Mouse (Mus musculus) kidney, adult 2 months (tissue): ENCODE data around the gene Olfr572. TPM values are rescaled to one million over a fixed set of nuclear protein-coding genes. Genes with fewer than 3 reads are reported as not detected.

ENCODE experiments used
- DNase-seq: peaks from one replicate; pipeline ENCODE4 v3.0.0; 2021
- H3K27ac ChIP-seq: fragments of 200-500 bp; 2 replicates; pipeline ENCODE4 v1.5.1; 2012; ENCODE audit warnings: low read depth, low read length, control low read depth, inconsistent platforms; ENCODE audit not compliant: insufficient read depth
- H3K27me3 ChIP-seq: fragments of 200-500 bp; replicated peaks from 2 replicates; pipeline ENCODE4 v1.6.1; 2012; ENCODE audit warnings: mild to moderate bottlenecking, moderate library complexity, low read length, inconsistent platforms; ENCODE audit not compliant: control insufficient read depth, insufficient read depth
- H3K36me3 ChIP-seq: fragments of 200-500 bp; 2 replicates; pipeline ENCODE4 v1.6.1; 2012; ENCODE audit warnings: mild to moderate bottlenecking, moderate library complexity, low read length, inconsistent platforms; ENCODE audit not compliant: control insufficient read depth, insufficient read depth
- H3K4me1 ChIP-seq: fragments of 200-500 bp; 2 replicates; pipeline ENCODE4 v1.6.1; 2011; ENCODE audit warnings: low read length; ENCODE audit not compliant: control insufficient read depth, insufficient read depth
- H3K4me3 ChIP-seq: fragments of 200-500 bp; 2 replicates; pipeline ENCODE4 v1.5.1; 2011; ENCODE audit warnings: mild to moderate bottlenecking, low read depth, low read length, control low read depth; ENCODE audit not compliant: insufficient read depth
- CTCF ChIP-seq: fragments of 200-500 bp; conservative IDR thresholded peaks from 2 replicates; pipeline ENCODE4 v1.5.1; 2011; ENCODE audit warnings: low read depth, mild to moderate bottlenecking, control low read depth, low read length, moderate library complexity, mixed read lengths; ENCODE audit not compliant: insufficient read depth, insufficient read length
- POLR2A ChIP-seq: fragments of 200-500 bp; IDR thresholded peaks from one replicate; pipeline ENCODE4 v1.6.1; 2011; ENCODE audit warnings: low read depth, low read length, control low read depth
- WGBS: fragments of 180-500 bp; shearing (Covaris S2); methylation state at CpG from one replicate; pipeline ENCODE4 v1.1.7; 2018; 5-methylcytosine and 5-hydroxymethylcytosine counted together
- polyA plus RNA-seq: library from polyadenylated mRNA; depleted of rRNA; stranded (reverse); fragments of >200 nt; gene quantifications from 2 replicates; pipeline ENCODE4 v1.2.3, GENCODE M21; 2012; rRNA removed

The Olfr572 gene
- polyA plus RNA-seq, 1 experiment = not detected

- Histone ChIP-seq H3K27ac (no peak within 1 kb of the TSS), H3K4me3 (no peak within 1 kb of the TSS), H3K4me1 (no peaks in the 10 kb centered on the region), H3K36me3 (no peaks in the 10 kb centered on the region), H3K27me3 (no peaks in the 10 kb centered on the region; the same call in 1 of the 2 replicates)
- no peak for DNase-seq
- 43% methylated on average over 2 of the region's 2 CpGs for WGBS
- no peak for TF ChIP-seq POLR2A
- no peak for TF ChIP-seq CTCF
Observed at GRCm38 (mm10) chr7:102962360-102962759, 38.2 kb downstream of the Olfr572 start, which contains the start of gene Olfr576. Gene Olfr576, plus strand, starts transcription at chr7:102962660.

- no peaks in the 10 kb centered on the region for H3K36me3 ChIP-seq
- no peak for DNase-seq
- 51% methylated on average over 1 of the region's 1 CpGs for WGBS
- no peak overlapping the region for H3K4me3 ChIP-seq
- H3K4me1 ChIP-seq = no peaks in the 10 kb centered on the region
- H3K27ac ChIP-seq = no peak overlapping the region
- H3K27me3 ChIP-seq = no peaks in the 10 kb centered on the region
- TF ChIP-seq POLR2A (no peak), CTCF (no peak)
Observed at GRCm38 (mm10) chr7:102974399-102974798, 50.2 kb downstream of the Olfr572 start.

GRCm38 (mm10) chr7:102975843-102976242, 51.6 kb downstream of the Olfr572 start, which contains the start of gene Olfr577:
Gene Olfr577, minus strand, starts transcription at chr7:102975943.
- H3K36me3 ChIP-seq = no peaks in the 10 kb centered on the region
- WGBS = 78% methylated on average over 2 of the region's 2 CpGs
- TF ChIP-seq POLR2A (no peak), CTCF (no peak)
- H3K27me3 ChIP-seq = no peaks in the 10 kb centered on the region
- no peak for DNase-seq
- no peak within 1 kb of the TSS for H3K27ac ChIP-seq
- H3K4me1 ChIP-seq = no peaks in the 10 kb centered on the region
- H3K4me3 ChIP-seq = no peak within 1 kb of the TSS

Other genes with a start within 250 kb of the Olfr572 start
- 9.7 and 11.7 TPM in 2 replicates for gene Trim68, start 237.1 kb upstream of the Olfr572 start, polyA plus RNA-seq
- not detected in 2 replicates for gene Olfr557, start 228.5 kb upstream of the Olfr572 start, polyA plus RNA-seq
- gene Olfr558, start 222.2 kb upstream of the Olfr572 start, polyA plus RNA-seq = 1.9 and 2.6 TPM in 2 replicates
- gene Olfr33, start 205.3 kb upstream of the Olfr572 start, polyA plus RNA-seq = not detected in 2 replicates
- not detected in 2 replicates for gene Olfr559, start 196.9 kb upstream of the Olfr572 start, polyA plus RNA-seq
- not detected in 2 replicates for gene Olfr560, start 165.0 kb upstream of the Olfr572 start, polyA plus RNA-seq
- 1.9 and 3.2 TPM in 2 replicates for gene Olfr78, start 164.9 kb upstream of the Olfr572 start, polyA plus RNA-seq
- not detected in 2 replicates for gene Olfr561, start 153.2 kb upstream of the Olfr572 start, polyA plus RNA-seq
- not detected in 2 replicates for gene Olfr564, start 120.9 kb upstream of the Olfr572 start, polyA plus RNA-seq
- gene Olfr566, start 65.6 kb upstream of the Olfr572 start, polyA plus RNA-seq = not detected in 2 replicates
- gene Olfr568, start 47.3 kb upstream of the Olfr572 start, polyA plus RNA-seq = not detected in 2 replicates
- gene Olfr569, start 33.5 kb upstream of the Olfr572 start, polyA plus RNA-seq = not detected in 2 replicates
- gene Olfr570, start 29.8 kb upstream of the Olfr572 start, polyA plus RNA-seq = not detected in 2 replicates
- not detected in 2 replicates for gene Olfr571, start 6.9 kb upstream of the Olfr572 start, polyA plus RNA-seq
- not detected in 2 replicates for gene Olfr573-ps1, start 18.2 kb downstream of the Olfr572 start, polyA plus RNA-seq
- gene Olfr574, start 24.1 kb downstream of the Olfr572 start, polyA plus RNA-seq = not detected in 2 replicates
- not detected in 2 replicates for gene Olfr575, start 34.4 kb downstream of the Olfr572 start, polyA plus RNA-seq
- not detected in 2 replicates for gene Olfr576, start 38.3 kb downstream of the Olfr572 start, polyA plus RNA-seq
- gene Olfr577, start 51.5 kb downstream of the Olfr572 start, polyA plus RNA-seq = not detected in 2 replicates
- not detected in 2 replicates for gene Olfr578, start 64.9 kb downstream of the Olfr572 start, polyA plus RNA-seq
- not detected in 2 replicates for gene Olfr582, start 113.6 kb downstream of the Olfr572 start, polyA plus RNA-seq
- gene Olfr583, start 126.9 kb downstream of the Olfr572 start, polyA plus RNA-seq = not detected in 2 replicates
- gene Olfr584, start 157.5 kb downstream of the Olfr572 start, polyA plus RNA-seq = not detected in 2 replicates
- gene Olfr585, start 173.3 kb downstream of the Olfr572 start, polyA plus RNA-seq = not detected in 2 replicates
- gene Olfr586, start 201.2 kb downstream of the Olfr572 start, polyA plus RNA-seq = not detected in 2 replicates
- not detected in 2 replicates for gene Olfr588-ps1, start 216.5 kb downstream of the Olfr572 start, polyA plus RNA-seq
- not detected in 2 replicates for gene Olfr589, start 231.9 kb downstream of the Olfr572 start, polyA plus RNA-seq